Mouse (Mus musculus): ENCODE results near the gene Rnasel. TPM values are rescaled to one million over a fixed set of nuclear protein-coding genes. Genes with fewer than 3 reads are reported as not detected.
"Not testable (repeated sequence)": the region's sequence is repeated elsewhere in the genome, so short reads cannot be mapped to it uniquely, and the experiment has no call there.

Gene Rnasel
- polyA plus RNA-seq, 1 experiment from 2014 or later = 32.4 TPM

DNA sequence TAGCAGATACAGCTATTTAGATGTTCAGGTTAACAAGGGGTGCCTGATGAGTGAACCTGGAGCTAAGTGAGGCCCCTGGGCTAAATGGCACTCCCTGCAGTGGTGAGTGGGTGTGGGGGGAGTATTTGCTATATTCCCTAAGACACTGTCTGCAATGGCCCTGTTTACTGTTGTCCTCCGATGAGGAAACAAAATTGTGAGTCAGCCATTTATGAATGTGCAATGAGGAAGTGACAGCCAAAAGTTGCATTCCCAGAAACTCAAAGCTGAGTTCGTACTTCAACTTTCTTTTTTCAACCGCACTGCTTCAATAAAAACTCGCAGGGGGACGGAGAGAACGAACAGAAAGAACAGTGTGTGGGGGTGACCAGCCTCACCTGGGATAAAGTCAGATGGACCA is 3.3 kb downstream of the Rnasel start:
- peak overlapping the region; percentile 96 for H3K27ac ChIP-seq (ENCODE audit: low read length)
- no peaks in the 10 kb centered on the region for H3K9me3 ChIP-seq (ENCODE audit: control insufficient read depth, low read length)
- 69% methylated on average over 6 of the region's 6 CpGs for WGBS
- H3K27me3 ChIP-seq (replicated peaks; ENCODE audit: control insufficient read depth, insufficient read depth, low read length) = no peaks in the 10 kb centered on the region
- no peaks in the 10 kb centered on the region; the same call in 1 of the 2 replicates for H3K36me3 ChIP-seq (ENCODE audit: control insufficient read depth, insufficient read depth, low read length)
- H3K9ac ChIP-seq (ENCODE audit: low read depth, low read length) = peak overlapping the region; percentile 74
- H3K4me2 ChIP-seq (ENCODE audit: low read depth, low read length) = peak overlapping the region; percentile 60
- peak; percentile 10; the same call in 1 of the 2 replicates for ATAC-seq
- peaks cover 7% of the 10 kb centered on the region; the same call in 1 of the 2 replicates for H3K4me1 ChIP-seq (ENCODE audit: control insufficient read depth, insufficient read depth, low read length)
- H3K4me3 ChIP-seq (ENCODE audit: low read length) = peak overlapping the region; percentile 50

DNA sequence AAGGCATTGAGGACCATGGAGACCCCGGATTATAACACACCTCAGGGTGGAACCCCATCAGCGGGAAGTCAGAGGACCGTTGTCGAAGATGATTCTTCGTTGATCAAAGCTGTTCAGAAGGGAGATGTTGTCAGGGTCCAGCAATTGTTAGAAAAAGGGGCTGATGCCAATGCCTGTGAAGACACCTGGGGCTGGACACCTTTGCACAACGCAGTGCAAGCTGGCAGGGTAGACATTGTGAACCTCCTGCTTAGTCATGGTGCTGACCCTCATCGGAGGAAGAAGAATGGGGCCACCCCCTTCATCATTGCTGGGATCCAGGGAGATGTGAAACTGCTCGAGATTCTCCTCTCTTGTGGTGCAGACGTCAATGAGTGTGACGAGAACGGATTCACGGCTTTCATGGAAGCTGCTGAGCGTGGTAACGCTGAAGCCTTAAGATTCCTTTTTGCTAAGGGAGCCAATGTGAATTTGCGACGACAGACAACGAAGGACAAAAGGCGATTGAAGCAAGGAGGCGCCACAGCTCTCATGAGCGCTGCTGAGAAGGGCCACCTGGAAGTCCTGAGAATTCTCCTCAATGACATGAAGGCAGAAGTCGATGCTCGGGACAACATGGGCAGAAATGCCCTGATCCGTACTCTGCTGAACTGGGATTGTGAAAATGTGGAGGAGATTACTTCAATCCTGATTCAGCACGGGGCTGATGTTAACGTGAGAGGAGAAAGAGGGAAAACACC is 4.7 kb downstream of the Rnasel start:
- WGBS = 73% methylated on average over 25 of the region's 25 CpGs
- no peak overlapping the region for H3K4me3 ChIP-seq (ENCODE audit: low read length)
- H3K4me2 ChIP-seq (ENCODE audit: low read depth, low read length) = no peak overlapping the region
- H3K36me3 ChIP-seq (ENCODE audit: control insufficient read depth, insufficient read depth, low read length) = no peaks in the 10 kb centered on the region; the same call in 1 of the 2 replicates
- H3K27me3 ChIP-seq (replicated peaks; ENCODE audit: control insufficient read depth, insufficient read depth, low read length) = no peaks in the 10 kb centered on the region
- H3K27ac ChIP-seq (ENCODE audit: low read length) = no peak overlapping the region
- peak overlapping the region; percentile 21; the same call in 1 of the 2 replicates for H3K9ac ChIP-seq (ENCODE audit: low read depth, low read length)
- no peaks in the 10 kb centered on the region for H3K9me3 ChIP-seq (ENCODE audit: control insufficient read depth, low read length)
- no peak for ATAC-seq
- peaks cover 7% of the 10 kb centered on the region; the same call in 1 of the 2 replicates for H3K4me1 ChIP-seq (ENCODE audit: control insufficient read depth, insufficient read depth, low read length)

DNA sequence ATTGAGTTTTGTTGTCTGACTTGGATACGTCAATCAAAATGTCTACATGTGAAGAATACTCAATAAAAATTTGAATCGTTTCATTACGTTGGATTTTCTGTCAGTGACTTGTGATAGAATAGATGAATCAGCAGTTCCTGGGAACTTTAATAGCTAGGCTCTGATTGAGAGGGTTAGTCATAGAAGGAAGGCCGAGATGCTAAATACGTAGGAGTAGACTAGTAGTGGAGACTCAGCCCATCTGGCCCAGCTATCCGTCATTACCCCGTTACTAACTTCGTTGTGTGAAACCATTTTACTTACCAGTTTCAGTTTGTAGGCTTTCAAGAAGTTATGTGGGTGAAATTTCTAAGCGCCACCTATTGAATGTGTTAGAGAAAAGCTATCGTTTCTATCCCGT is 14.9 kb downstream of the Rnasel start:
- Histone ChIP-seq H3K4me1 (ENCODE audit: control insufficient read depth, insufficient read depth, low read length) (peaks cover 4% of the 10 kb centered on the region; the same call in 1 of the 2 replicates), H3K4me2 (ENCODE audit: low read depth, low read length) (no peak overlapping the region), H3K4me3 (ENCODE audit: low read length) (no peak overlapping the region), H3K36me3 (ENCODE audit: control insufficient read depth, insufficient read depth, low read length) (no peaks in the 10 kb centered on the region), H3K27me3 (replicated peaks; ENCODE audit: control insufficient read depth, insufficient read depth, low read length) (no peaks in the 10 kb centered on the region), H3K9me3 (ENCODE audit: control insufficient read depth, low read length) (no peaks in the 10 kb centered on the region), H3K9ac (ENCODE audit: low read depth, low read length) (no peak overlapping the region), H3K27ac (ENCODE audit: low read length) (no peak overlapping the region)
- ATAC-seq = no peak
- WGBS = 87% methylated on average over 11 of the region's 11 CpGs

GRCm38 (mm10) chr1:153766298-153766697 is 17.1 kb downstream of the Rnasel start:
- H3K36me3 ChIP-seq (ENCODE audit: control insufficient read depth, insufficient read depth, low read length) = no peaks in the 10 kb centered on the region
- H3K4me3 ChIP-seq (ENCODE audit: low read length) = no peak overlapping the region
- no peak overlapping the region for H3K9ac ChIP-seq (ENCODE audit: low read depth, low read length)
- ATAC-seq = no peak
- peaks cover 5% of the 10 kb centered on the region; the same call in 1 of the 2 replicates for H3K4me1 ChIP-seq (ENCODE audit: control insufficient read depth, insufficient read depth, low read length)
- H3K27me3 ChIP-seq (replicated peaks; ENCODE audit: control insufficient read depth, insufficient read depth, low read length) = no peaks in the 10 kb centered on the region
- no peak overlapping the region for H3K4me2 ChIP-seq (ENCODE audit: low read depth, low read length)
- H3K27ac ChIP-seq (ENCODE audit: low read length) = no peak overlapping the region
- H3K9me3 ChIP-seq (ENCODE audit: control insufficient read depth, low read length) = no peaks in the 10 kb centered on the region
- WGBS = 53% methylated on average over 8 of the region's 8 CpGs

DNA sequence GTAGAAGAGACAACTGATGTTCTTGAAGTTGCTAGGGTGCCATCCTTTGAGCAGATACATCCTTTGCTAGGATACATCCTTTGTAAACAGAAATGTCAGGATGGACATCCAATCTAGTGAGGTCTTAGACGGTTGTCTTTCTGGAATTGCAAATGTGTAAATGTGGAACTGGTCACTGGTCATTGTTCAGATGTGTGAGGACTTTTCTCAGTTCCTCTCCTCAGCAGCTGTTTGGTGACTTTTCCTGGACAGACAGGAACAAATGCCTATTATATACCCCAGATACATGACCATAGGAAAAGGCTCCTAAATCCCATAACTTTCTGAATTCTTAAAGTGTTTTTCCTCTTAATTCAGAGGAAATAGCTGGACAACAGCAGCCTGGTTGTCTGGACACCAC is 18.1 kb downstream of the Rnasel start:
- H3K27me3 ChIP-seq (replicated peaks; ENCODE audit: control insufficient read depth, insufficient read depth, low read length) = no peaks in the 10 kb centered on the region
- H3K4me1 ChIP-seq (ENCODE audit: control insufficient read depth, insufficient read depth, low read length) = peaks cover 5% of the 10 kb centered on the region; the same call in 1 of the 2 replicates
- WGBS = 79% methylated on average over 1 of the region's 1 CpGs
- H3K9me3 ChIP-seq (ENCODE audit: control insufficient read depth, low read length) = no peaks in the 10 kb centered on the region
- ATAC-seq = no peak
- H3K27ac ChIP-seq (ENCODE audit: low read length) = no peak overlapping the region
- no peak overlapping the region for H3K4me2 ChIP-seq (ENCODE audit: low read depth, low read length)
- no peaks in the 10 kb centered on the region for H3K36me3 ChIP-seq (ENCODE audit: control insufficient read depth, insufficient read depth, low read length)
- H3K4me3 ChIP-seq (ENCODE audit: low read length) = no peak overlapping the region
- H3K9ac ChIP-seq (ENCODE audit: low read depth, low read length) = no peak overlapping the region

GRCm38 (mm10) chr1:153768465-153768864 is 19.2 kb downstream of the Rnasel start:
- Histone ChIP-seq H3K27me3 (replicated peaks; ENCODE audit: control insufficient read depth, insufficient read depth, low read length) (no peaks in the 10 kb centered on the region), H3K9ac (ENCODE audit: low read depth, low read length) (peak overlapping the region; percentile 67), H3K36me3 (ENCODE audit: control insufficient read depth, insufficient read depth, low read length) (no peaks in the 10 kb centered on the region), H3K4me3 (ENCODE audit: low read length) (peak overlapping the region; percentile 44), H3K4me1 (ENCODE audit: control insufficient read depth, insufficient read depth, low read length) (peaks cover 5% of the 10 kb centered on the region; the same call in 1 of the 2 replicates), H3K4me2 (ENCODE audit: low read depth, low read length) (peak overlapping the region; percentile 48), H3K9me3 (ENCODE audit: control insufficient read depth, low read length) (no peaks in the 10 kb centered on the region), H3K27ac (ENCODE audit: low read length) (peak overlapping the region; percentile 87)
- no peak for ATAC-seq
- 47% methylated on average over 5 of the region's 5 CpGs for WGBS

- not testable (repeated sequence) for H3K36me3 ChIP-seq (ENCODE audit: control insufficient read depth, insufficient read depth, low read length); H3K27me3 ChIP-seq (replicated peaks; ENCODE audit: control insufficient read depth, insufficient read depth, low read length); H3K4me1 ChIP-seq (ENCODE audit: control insufficient read depth, insufficient read depth, low read length); H3K9me3 ChIP-seq (ENCODE audit: control insufficient read depth, low read length)
- H3K9ac ChIP-seq (ENCODE audit: low read depth, low read length) = 0 out of 2 replicates have a peak overlapping the region, but pooled peaks have one; percentile 17
- 44% methylated on average over 6 of the region's 6 CpGs for WGBS
- peak; percentile 71 for ATAC-seq
- H3K27ac ChIP-seq (ENCODE audit: low read length) = peak overlapping the region; percentile 96
- peak overlapping the region; percentile 34 for H3K4me2 ChIP-seq (ENCODE audit: low read depth, low read length)
- H3K4me3 ChIP-seq (ENCODE audit: low read length) = peak overlapping the region; percentile 44
These were observed 20.3 kb downstream of the Rnasel start for GRCm38 (mm10) chr1:153769571-153769970.

GRCm38 (mm10) chr1:153769998-153770775 is 21.0 kb downstream of the Rnasel start:
- Histone ChIP-seq H3K4me3 (ENCODE audit: low read length) (peak overlapping the region; percentile 5), H3K27me3 (replicated peaks; ENCODE audit: control insufficient read depth, insufficient read depth, low read length) (no peaks in the 10 kb centered on the region), H3K9ac (ENCODE audit: low read depth, low read length) (0 out of 2 replicates have a peak overlapping the region, but pooled peaks have one; percentile 17), H3K9me3 (ENCODE audit: control insufficient read depth, low read length) (no peaks in the 10 kb centered on the region), H3K36me3 (ENCODE audit: control insufficient read depth, insufficient read depth, low read length) (no peaks in the 10 kb centered on the region), H3K4me1 (ENCODE audit: control insufficient read depth, insufficient read depth, low read length) (peaks cover 8% of the 10 kb centered on the region; the same call in 1 of the 2 replicates), H3K27ac (ENCODE audit: low read length) (peak overlapping the region; percentile 96), H3K4me2 (ENCODE audit: low read depth, low read length) (peak overlapping the region; percentile 34)
- ATAC-seq = peak; percentile 84
- WGBS = 52% methylated on average over 10 of the region's 10 CpGs

GRCm38 (mm10) chr1:153770776-153771167 is 21.5 kb downstream of the Rnasel start:
- ATAC-seq = peak; percentile 63
- Histone ChIP-seq H3K9me3 (ENCODE audit: control insufficient read depth, low read length) (no peaks in the 10 kb centered on the region), H3K4me3 (ENCODE audit: low read length) (peak overlapping the region; percentile 5), H3K4me2 (ENCODE audit: low read depth, low read length) (peak overlapping the region; percentile 34), H3K4me1 (ENCODE audit: control insufficient read depth, insufficient read depth, low read length) (peaks cover 8% of the 10 kb centered on the region; the same call in 1 of the 2 replicates), H3K36me3 (ENCODE audit: control insufficient read depth, insufficient read depth, low read length) (no peaks in the 10 kb centered on the region), H3K27me3 (replicated peaks; ENCODE audit: control insufficient read depth, insufficient read depth, low read length) (no peaks in the 10 kb centered on the region), H3K27ac (ENCODE audit: low read length) (peak overlapping the region; percentile 96), H3K9ac (ENCODE audit: low read depth, low read length) (no peak overlapping the region)
- WGBS = 68% methylated on average over 1 of the region's 1 CpGs
